Mouse (Mus musculus) ES-Bruce4 (cell line): Measurements from ENCODE around the gene Gpr156.

Experiments used
- CTCF ChIP-seq: IDR thresholded peaks from one replicate; pipeline ENCODE4 v1.8.1; 2011; ENCODE audit warnings: low read depth, low read length
- POLR2A ChIP-seq: IDR thresholded peaks from one replicate; pipeline ENCODE4 v1.8.1; 2011; ENCODE audit warnings: low read length; ENCODE audit not compliant: insufficient read depth

GRCm38 (mm10) chr16:38001766-38002165, 85.5 kb downstream of the Gpr156 start:
- TF ChIP-seq CTCF (no peak), POLR2A (no peak)
